Mouse (Mus musculus): ENCODE measurements around the gene Zc3h7b. TPM values are rescaled to one million over a fixed set of nuclear protein-coding genes. Genes with fewer than 3 reads are reported as not detected.

The Zc3h7b gene
- total and polyA plus RNA-seq, 3 experiments: 18.2 to 108 (median 41.5) TPM

- no peaks in the 10 kb centered on the region for H3K27me3 ChIP-seq (ENCODE audit: control insufficient read depth in 1 of 2, insufficient read depth in 2 of 2, low read length in 2 of 2)
- peak overlapping the region; percentile 23 to 46; a peak in 3 of 4 replicates for H3K4me3 ChIP-seq (ENCODE audit: control insufficient read depth in 1 of 2, insufficient read depth in 1 of 2, low read depth in 2 of 2, low read length in 2 of 2)
- peaks cover 0 to 3% of the 10 kb centered on the region in 2 experiments; a peak in 2 of 4 replicates for H3K36me3 ChIP-seq (ENCODE audit: control insufficient read depth in 1 of 2, insufficient read depth in 2 of 2, low read length in 2 of 2)
- H3K9me3 ChIP-seq (replicated peaks; ENCODE audit: insufficient read depth, low read length): no peaks in the 10 kb centered on the region
- H3K27ac ChIP-seq (ENCODE audit: control insufficient read depth, low read depth, low read length): no peak overlapping the region
- H3K9ac ChIP-seq (ENCODE audit: control insufficient read depth, low read depth, low read length, poor library complexity, severe bottlenecking): peak overlapping the region; percentile 63
- DNase-seq (ENCODE audit: low read depth, low spot score): peak; percentile 94
- TF ChIP-seq TBP (IDR thresholded peaks at IDR 0.05; ENCODE audit: low read depth, low read length) (0 out of 2 replicates have a peak, but pooled peaks have one; percentile 39), EP300 (IDR thresholded peaks at IDR 0.05; ENCODE audit: low read depth in 1 of 2, low read length in 2 of 2) (no peak), ZC3H11A (IDR thresholded peaks at IDR 0.05; ENCODE audit: low read depth, low read length) (peak; percentile 89), NRF1 (IDR thresholded peaks at IDR 0.05; ENCODE audit: insufficient read depth, low read depth, low read length, poor library complexity, severe bottlenecking) (no peak), MXI1 (IDR thresholded peaks at IDR 0.05; ENCODE audit: low read depth, low read length) (no peak; the same call in none of the 2 replicates), SIN3A (IDR thresholded peaks at IDR 0.05; ENCODE audit: low read length) (peak; percentile 85), UBTF (IDR thresholded peaks at IDR 0.05; ENCODE audit: borderline replicate concordance, insufficient read depth, low read depth, low read length) (no peak), TAL1 (IDR thresholded peaks at IDR 0.05; ENCODE audit: low read length) (no peak), CTCF (IDR thresholded peaks at IDR 0.05 in 2 of 3, conservative IDR thresholded peaks at IDR 0.05 in 1 of 3; ENCODE audit: control insufficient read depth in 1 of 3, insufficient read depth in 1 of 3, low read depth in 2 of 3, low read length in 3 of 3, poor library complexity in 1 of 3, severe bottlenecking in 1 of 3) (peak in 2 of 3 experiments; percentile 76 to 93), JUND (IDR thresholded peaks at IDR 0.05; ENCODE audit: low read depth, low read length) (no peak), MAX (IDR thresholded peaks at IDR 0.05; ENCODE audit: low read length) (0 out of 2 replicates have a peak, but pooled peaks have one; percentile 37), ZMIZ1 (IDR thresholded peaks at IDR 0.05; ENCODE audit: low read depth, low read length) (no peak), ELF1 (IDR thresholded peaks at IDR 0.05; ENCODE audit: low read depth, low read length) (no peak), RAD21 (IDR thresholded peaks at IDR 0.05; ENCODE audit: low read depth, low read length) (peak; percentile 86), GABPA (IDR thresholded peaks at IDR 0.05; ENCODE audit: low read depth, low read length) (no peak), HCFC1 (IDR thresholded peaks at IDR 0.05; ENCODE audit: low read depth, low read length) (peak; percentile 48; the same call in 1 of the 2 replicates), MAZ (IDR thresholded peaks at IDR 0.05; ENCODE audit: low read depth, low read length) (no peak), POLR2A (IDR thresholded peaks at IDR 0.05; ENCODE audit: control insufficient read depth in 1 of 2, insufficient read depth in 1 of 2, low read depth in 1 of 2, low read length in 2 of 2, poor library complexity in 1 of 2) (no peak), NELFE (IDR thresholded peaks at IDR 0.05; ENCODE audit: low read depth, low read length) (no peak), MYC (IDR thresholded peaks at IDR 0.05; ENCODE audit: low read depth, low read length) (peak; percentile 68; the same call in 1 of the 2 replicates), MAFK (IDR thresholded peaks at IDR 0.05; ENCODE audit: borderline replicate concordance, low read depth, low read length) (no peak), POLR2AphosphoS5 (IDR thresholded peaks at IDR 0.05; ENCODE audit: borderline replicate concordance, low read depth, low read length) (no peak), ZNF384 (IDR thresholded peaks at IDR 0.05; ENCODE audit: low read depth, low read length) (0 out of 2 replicates have a peak, but pooled peaks have one; percentile 2), SMC3 (IDR thresholded peaks at IDR 0.05; ENCODE audit: low read depth, low read length) (peak; percentile 97)
- H3K79me2 ChIP-seq (ENCODE audit: control insufficient read depth, insufficient read depth, low read length, poor library complexity): no peaks in the 10 kb centered on the region
- H3K4me1 ChIP-seq (ENCODE audit: control insufficient read depth in 1 of 2, insufficient read depth in 2 of 2, low read length in 2 of 2): peaks cover 3 to 20% of the 10 kb centered on the region in 2 experiments; a peak in 3 of 4 replicates
Measured at GRCm38 (mm10) chr15:81831136-81831825, 86.4 kb downstream of the Zc3h7b start.
